Mouse (Mus musculus): ENCODE measurements around the gene Ak9.

- no peak for TF ChIP-seq CTCF (IDR thresholded peaks at IDR 0.05; ENCODE audit: low read depth, low read length)
- TF ChIP-seq GATA1 (IDR thresholded peaks at IDR 0.05; ENCODE audit: borderline replicate concordance, low read length) = no peak
- TF ChIP-seq GATA2 (IDR thresholded peaks at IDR 0.05; ENCODE audit: borderline replicate concordance, low read depth, low read length) = no peak
- no peak for TF ChIP-seq TAL1 (conservative IDR thresholded peaks at IDR 0.05; ENCODE audit: low read depth, low read length)
- TF ChIP-seq POLR2AphosphoS5 (IDR thresholded peaks at IDR 0.05; ENCODE audit: insufficient replicate concordance, low read depth, low read length) = no peak
Measured at GRCm38 (mm10) chr10:41304961-41305455, 1.2 kb downstream of the Ak9 start.

Data from G1E (cell line).